Mouse (Mus musculus): ENCODE data around the gene B3gat2. TPM values are rescaled to one million over a fixed set of nuclear protein-coding genes. Genes with fewer than 3 reads are reported as not detected.

B3gat2 gene
- polyA plus RNA-seq, 1 experiment from 2014 or later = 0.88 TPM

DNA sequence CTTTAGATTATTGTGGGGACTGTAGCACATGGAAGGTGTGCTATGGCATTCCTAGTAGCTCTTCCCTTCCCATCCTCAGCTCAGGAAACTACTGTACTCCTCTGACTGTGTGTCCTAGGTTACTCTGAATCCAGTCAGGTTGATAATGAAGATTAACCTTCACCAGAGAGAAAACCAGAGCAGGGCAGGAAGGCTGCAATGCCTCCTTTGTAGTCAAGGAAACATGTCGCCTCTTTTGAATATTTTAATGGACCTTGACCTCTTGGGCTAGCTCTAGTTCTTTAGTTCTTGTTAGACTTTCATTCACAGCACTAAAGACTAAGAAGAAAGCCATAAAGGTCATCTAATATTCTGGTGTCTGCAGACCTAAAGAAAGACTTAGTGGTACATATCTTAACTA lies 7.2 kb upstream of the B3gat2 start:
- no peaks in the 10 kb centered on the region for H3K9me3 ChIP-seq (ENCODE audit: control insufficient read depth, low read depth, low read length)
- H3K4me3 ChIP-seq (ENCODE audit: low read depth, low read length) = no peak overlapping the region
- no peaks in the 10 kb centered on the region for H3K36me3 ChIP-seq (ENCODE audit: control insufficient read depth, insufficient read depth, low read length)
- no peak overlapping the region for H3K4me2 ChIP-seq (replicated peaks; ENCODE audit: low read depth, low read length)
- no peak for ATAC-seq (ENCODE audit: insufficient number of reproducible peaks, insufficient read depth, low FRiP score, low read depth)
- H3K27ac ChIP-seq (ENCODE audit: low read length) = no peak overlapping the region
- 55% methylated on average over 1 of the region's 1 CpGs for WGBS
- H3K27me3 ChIP-seq (ENCODE audit: control insufficient read depth, insufficient read depth, low read length) = peaks cover under 1% of the 10 kb centered on the region; the same call in 1 of the 2 replicates
- H3K9ac ChIP-seq (replicated peaks; ENCODE audit: low read depth, low read length) = no peak overlapping the region
- no peaks in the 10 kb centered on the region for H3K4me1 ChIP-seq (ENCODE audit: control insufficient read depth, insufficient read depth, low read length)

DNA sequence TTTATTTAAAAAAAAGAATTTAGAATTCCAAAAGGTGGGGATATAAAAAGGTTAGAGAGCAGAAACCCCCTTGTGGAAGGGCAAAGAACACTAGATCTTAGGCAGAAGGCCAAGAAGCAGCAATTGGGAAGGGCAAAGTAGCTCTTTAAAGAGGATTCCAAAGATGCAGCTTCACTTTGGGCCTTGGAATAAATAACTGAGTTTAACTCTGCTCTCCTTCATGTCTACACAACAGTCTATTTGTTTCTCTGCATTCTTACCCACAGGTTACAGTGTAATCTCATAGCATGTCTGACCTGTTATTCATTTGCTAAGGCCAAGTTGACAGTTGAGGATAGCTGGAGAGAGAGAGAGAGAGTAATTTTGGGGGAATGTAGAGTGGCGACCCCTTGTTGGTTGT lies 6.6 kb upstream of the B3gat2 start:
- no peaks in the 10 kb centered on the region for H3K36me3 ChIP-seq (ENCODE audit: control insufficient read depth, insufficient read depth, low read length)
- H3K4me2 ChIP-seq (replicated peaks; ENCODE audit: low read depth, low read length) = no peak overlapping the region
- H3K9me3 ChIP-seq (ENCODE audit: control insufficient read depth, low read depth, low read length) = no peaks in the 10 kb centered on the region
- no peak overlapping the region for H3K9ac ChIP-seq (replicated peaks; ENCODE audit: low read depth, low read length)
- WGBS = 91% methylated on average over 1 of the region's 1 CpGs
- H3K4me1 ChIP-seq (ENCODE audit: control insufficient read depth, insufficient read depth, low read length) = no peaks in the 10 kb centered on the region
- ATAC-seq (ENCODE audit: insufficient number of reproducible peaks, insufficient read depth, low FRiP score, low read depth) = no peak
- peaks cover 7% of the 10 kb centered on the region; the same call in 1 of the 2 replicates for H3K27me3 ChIP-seq (ENCODE audit: control insufficient read depth, insufficient read depth, low read length)
- H3K4me3 ChIP-seq (ENCODE audit: low read depth, low read length) = no peak overlapping the region
- H3K27ac ChIP-seq (ENCODE audit: low read length) = no peak overlapping the region

DNA sequence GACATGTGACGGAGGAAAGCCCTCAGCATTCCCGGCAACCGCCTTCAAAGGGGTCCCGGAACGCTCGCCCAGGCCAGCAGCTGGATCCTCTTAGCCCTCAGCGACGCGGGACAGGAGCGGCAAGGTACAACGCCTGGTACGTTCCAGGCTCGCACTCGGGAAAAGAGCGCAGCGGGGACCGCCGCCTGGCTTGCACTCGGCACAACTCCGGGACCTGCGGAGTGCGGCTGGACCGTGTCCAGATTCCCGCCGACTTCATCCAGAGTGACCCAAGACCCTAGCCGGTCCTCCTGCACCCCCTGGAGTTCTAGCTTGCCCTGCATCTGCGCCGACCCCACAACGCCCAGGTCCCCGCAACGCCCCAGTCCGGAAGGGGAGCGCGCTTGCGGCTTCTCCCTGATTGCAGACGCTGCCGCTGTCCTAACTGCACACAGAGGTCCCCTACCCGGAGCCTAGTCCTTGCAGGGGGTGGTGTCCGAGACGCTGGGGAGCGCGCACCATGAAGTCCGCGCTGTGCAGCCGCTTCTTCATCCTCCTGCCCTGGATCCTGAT lies 659 bp downstream of the B3gat2 start:
- H3K4me3 ChIP-seq (ENCODE audit: low read depth, low read length) = peak overlapping the region; percentile 54
- ATAC-seq (ENCODE audit: insufficient number of reproducible peaks, insufficient read depth, low FRiP score, low read depth) = peak; percentile 34
- no peaks in the 10 kb centered on the region for H3K4me1 ChIP-seq (ENCODE audit: control insufficient read depth, insufficient read depth, low read length)
- H3K9ac ChIP-seq (replicated peaks; ENCODE audit: low read depth, low read length) = peak overlapping the region; percentile 21; the same call in 1 of the 2 replicates
- H3K27ac ChIP-seq (ENCODE audit: low read length) = no peak overlapping the region
- under 1% methylated on average over 45 of the region's 45 CpGs for WGBS
- H3K9me3 ChIP-seq (ENCODE audit: control insufficient read depth, low read depth, low read length) = no peaks in the 10 kb centered on the region
- H3K4me2 ChIP-seq (replicated peaks; ENCODE audit: low read depth, low read length) = peak overlapping the region; percentile 96
- H3K27me3 ChIP-seq (ENCODE audit: control insufficient read depth, insufficient read depth, low read length) = peaks cover 25% of the 10 kb centered on the region
- no peaks in the 10 kb centered on the region for H3K36me3 ChIP-seq (ENCODE audit: control insufficient read depth, insufficient read depth, low read length)

DNA sequence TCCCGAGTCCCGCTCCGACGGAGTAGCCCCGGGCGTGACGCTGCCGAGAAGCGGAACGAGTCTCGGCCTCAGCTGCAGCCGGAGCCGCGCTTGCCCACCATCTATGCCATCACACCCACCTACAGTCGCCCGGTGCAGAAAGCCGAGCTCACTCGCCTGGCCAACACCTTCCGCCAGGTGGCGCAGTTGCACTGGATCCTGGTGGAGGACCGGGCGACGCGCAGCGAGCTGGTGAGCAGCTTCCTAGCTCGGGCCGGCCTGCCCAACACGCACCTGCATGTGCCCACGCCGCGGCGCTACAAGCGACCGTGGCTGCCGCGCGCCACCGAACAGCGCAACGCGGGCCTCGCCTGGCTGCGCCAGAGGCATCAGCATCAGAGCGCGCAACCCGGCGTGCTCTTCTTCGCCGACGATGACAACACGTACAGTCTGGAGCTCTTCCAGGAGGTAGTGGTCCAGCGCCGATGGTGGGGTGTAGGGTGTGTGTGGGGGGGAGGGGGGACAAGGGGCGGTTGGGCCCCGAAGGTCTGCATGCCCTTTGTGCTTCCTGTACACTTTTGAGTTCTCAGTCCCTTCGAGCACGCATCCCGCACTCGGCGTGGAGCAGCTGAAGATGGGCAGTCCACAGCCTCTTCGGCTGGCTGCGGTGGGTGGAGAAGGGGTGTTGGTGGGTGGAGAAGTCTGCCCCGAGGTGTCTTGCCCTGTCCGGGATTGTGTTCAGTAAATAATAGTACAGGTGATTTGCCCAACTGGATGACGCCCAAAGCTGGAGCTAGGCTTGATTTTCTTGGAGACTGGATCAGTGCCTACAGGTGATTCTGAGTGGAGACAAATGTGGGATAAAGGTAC lies 1.5 kb downstream of the B3gat2 start:
- ATAC-seq (ENCODE audit: insufficient number of reproducible peaks, insufficient read depth, low FRiP score, low read depth) = peak; percentile 87
- Histone ChIP-seq H3K27ac (ENCODE audit: low read length) (no peak overlapping the region), H3K27me3 (ENCODE audit: control insufficient read depth, insufficient read depth, low read length) (peaks cover 25% of the 10 kb centered on the region), H3K4me1 (ENCODE audit: control insufficient read depth, insufficient read depth, low read length) (no peaks in the 10 kb centered on the region), H3K4me2 (replicated peaks; ENCODE audit: low read depth, low read length) (peak overlapping the region; percentile 96), H3K9me3 (ENCODE audit: control insufficient read depth, low read depth, low read length) (no peaks in the 10 kb centered on the region), H3K36me3 (ENCODE audit: control insufficient read depth, insufficient read depth, low read length) (no peaks in the 10 kb centered on the region), H3K4me3 (ENCODE audit: low read depth, low read length) (peak overlapping the region; percentile 54), H3K9ac (replicated peaks; ENCODE audit: low read depth, low read length) (no peak overlapping the region)
- WGBS = 1% methylated on average over 65 of the region's 65 CpGs

DNA sequence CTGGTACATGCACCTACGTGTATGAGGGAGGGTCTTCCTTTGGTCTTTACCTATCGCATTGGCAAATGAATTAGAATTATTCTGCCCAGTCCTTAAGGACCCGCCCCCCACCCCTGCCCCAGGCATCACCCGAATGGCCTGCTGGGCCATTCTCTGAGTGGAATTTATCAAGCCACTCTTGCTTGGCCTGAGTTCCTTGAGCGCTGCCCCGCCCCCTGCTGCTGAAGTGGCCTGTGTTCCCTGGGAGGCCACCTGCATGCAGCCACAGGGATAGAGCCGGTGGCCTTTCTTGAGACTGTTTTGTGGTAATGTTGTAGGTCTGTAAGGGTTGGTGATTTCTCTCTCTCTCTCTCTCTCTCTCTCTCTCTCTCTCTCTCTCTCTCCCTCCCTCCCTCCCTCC lies 2.2 kb downstream of the B3gat2 start:
- no peaks in the 10 kb centered on the region for H3K4me1 ChIP-seq (ENCODE audit: control insufficient read depth, insufficient read depth, low read length)
- H3K27ac ChIP-seq (ENCODE audit: low read length) = no peak overlapping the region
- peaks cover 25% of the 10 kb centered on the region for H3K27me3 ChIP-seq (ENCODE audit: control insufficient read depth, insufficient read depth, low read length)
- H3K36me3 ChIP-seq (ENCODE audit: control insufficient read depth, insufficient read depth, low read length) = no peaks in the 10 kb centered on the region
- no peak overlapping the region for H3K4me3 ChIP-seq (ENCODE audit: low read depth, low read length)
- ATAC-seq (ENCODE audit: insufficient number of reproducible peaks, insufficient read depth, low FRiP score, low read depth) = no peak
- H3K9ac ChIP-seq (replicated peaks; ENCODE audit: low read depth, low read length) = no peak overlapping the region
- H3K4me2 ChIP-seq (replicated peaks; ENCODE audit: low read depth, low read length) = no peak overlapping the region
- no peaks in the 10 kb centered on the region for H3K9me3 ChIP-seq (ENCODE audit: control insufficient read depth, low read depth, low read length)
- 5% methylated on average over 7 of the region's 7 CpGs for WGBS

DNA sequence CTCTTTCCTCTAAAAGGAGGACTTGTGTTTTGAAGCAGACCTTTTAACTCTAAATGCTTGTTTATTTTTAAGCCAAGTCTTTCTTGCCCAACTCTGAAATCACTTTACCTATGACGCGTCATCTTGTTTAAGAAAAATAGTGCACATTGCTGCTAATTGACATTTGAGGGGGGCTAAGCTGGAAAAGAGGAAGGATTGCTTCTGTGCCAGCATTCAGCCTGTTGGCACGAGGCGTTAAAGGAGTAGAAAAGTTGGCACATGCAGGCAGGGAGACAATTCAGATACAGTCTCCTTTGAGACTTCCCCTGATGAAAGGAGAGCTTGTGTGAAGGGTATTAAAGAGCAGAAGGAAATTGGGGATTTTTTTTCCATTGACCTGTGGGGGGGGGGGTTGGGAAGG lies 3.2 kb downstream of the B3gat2 start:
- H3K4me3 ChIP-seq (ENCODE audit: low read depth, low read length) = no peak overlapping the region
- H3K4me2 ChIP-seq (replicated peaks; ENCODE audit: low read depth, low read length) = no peak overlapping the region
- no peak for ATAC-seq (ENCODE audit: insufficient number of reproducible peaks, insufficient read depth, low FRiP score, low read depth)
- no peaks in the 10 kb centered on the region for H3K36me3 ChIP-seq (ENCODE audit: control insufficient read depth, insufficient read depth, low read length)
- WGBS = 61% methylated on average over 4 of the region's 4 CpGs
- H3K27me3 ChIP-seq (ENCODE audit: control insufficient read depth, insufficient read depth, low read length) = peaks cover 21% of the 10 kb centered on the region
- H3K9ac ChIP-seq (replicated peaks; ENCODE audit: low read depth, low read length) = no peak overlapping the region
- H3K9me3 ChIP-seq (ENCODE audit: control insufficient read depth, low read depth, low read length) = no peaks in the 10 kb centered on the region
- no peak overlapping the region for H3K27ac ChIP-seq (ENCODE audit: low read length)
- H3K4me1 ChIP-seq (ENCODE audit: control insufficient read depth, insufficient read depth, low read length) = no peaks in the 10 kb centered on the region

DNA sequence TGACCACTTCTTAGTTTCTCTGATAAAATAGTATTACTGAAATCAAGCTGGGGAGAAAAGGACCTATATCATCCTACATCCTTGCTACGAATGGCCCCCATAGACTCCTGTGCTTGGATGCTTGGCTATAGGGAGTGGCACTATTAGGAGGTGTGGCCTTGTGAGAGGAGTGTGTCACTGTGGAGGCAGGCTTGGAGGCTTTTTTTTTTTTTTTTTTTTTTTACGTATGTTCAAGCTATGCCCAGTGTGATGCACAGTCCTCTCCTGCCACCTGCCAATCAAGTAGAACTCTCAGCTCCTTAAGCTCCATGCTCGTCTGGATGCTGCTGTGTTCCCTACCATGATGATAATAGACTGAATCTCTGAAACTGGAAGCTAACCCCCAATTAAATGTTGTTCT lies 11.5 kb downstream of the B3gat2 start:
- Histone ChIP-seq H3K27ac (ENCODE audit: low read length) (no peak overlapping the region), H3K4me2 (replicated peaks; ENCODE audit: low read depth, low read length) (no peak overlapping the region), H3K9me3 (ENCODE audit: control insufficient read depth, low read depth, low read length) (no peaks in the 10 kb centered on the region), H3K9ac (replicated peaks; ENCODE audit: low read depth, low read length) (no peak overlapping the region), H3K36me3 (ENCODE audit: control insufficient read depth, insufficient read depth, low read length) (no peaks in the 10 kb centered on the region), H3K4me1 (ENCODE audit: control insufficient read depth, insufficient read depth, low read length) (no peaks in the 10 kb centered on the region), H3K27me3 (ENCODE audit: control insufficient read depth, insufficient read depth, low read length) (no peaks in the 10 kb centered on the region), H3K4me3 (ENCODE audit: low read depth, low read length) (no peak overlapping the region)
- WGBS = 72% methylated on average over 3 of the region's 3 CpGs
- ATAC-seq (ENCODE audit: insufficient number of reproducible peaks, insufficient read depth, low FRiP score, low read depth) = no peak

DNA sequence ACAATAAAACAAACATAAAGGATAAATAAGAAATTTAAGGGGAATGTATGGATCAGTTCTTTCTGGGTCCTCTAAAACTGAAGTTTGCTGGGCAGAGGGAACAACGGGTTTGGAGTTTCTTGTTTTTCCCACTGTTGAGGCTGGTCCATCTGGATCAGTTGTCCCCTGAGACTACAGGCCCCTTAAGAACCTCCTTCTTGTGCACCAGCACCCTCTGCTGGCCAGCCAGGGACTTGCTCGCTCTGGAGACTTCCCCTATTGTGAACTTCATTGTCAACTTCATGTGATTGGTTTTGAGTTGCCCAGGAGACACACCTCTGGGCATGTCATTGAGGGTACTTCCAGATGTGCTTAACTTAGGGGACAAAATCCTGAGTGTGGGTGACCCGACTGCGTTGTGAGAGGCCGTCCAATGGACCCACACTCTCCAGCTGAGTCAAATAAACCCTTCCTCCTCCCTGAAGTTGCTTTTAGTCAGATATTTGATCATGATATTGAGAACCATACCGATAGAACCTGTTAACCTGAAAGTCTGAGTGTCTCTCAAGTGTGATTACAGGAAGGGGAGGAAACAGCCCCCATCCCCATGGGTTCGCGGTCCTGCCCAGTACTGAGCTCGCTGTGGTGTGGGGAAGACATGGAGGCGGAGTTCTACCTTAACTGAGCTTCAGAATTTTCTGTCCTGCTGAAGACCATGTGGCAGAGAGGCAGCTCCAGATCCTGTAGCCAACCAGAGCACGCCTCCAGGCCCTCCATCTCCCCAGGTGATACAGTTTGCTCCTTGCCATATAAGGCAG lies 31.4 kb downstream of the B3gat2 start:
- H3K9ac ChIP-seq (replicated peaks; ENCODE audit: low read depth, low read length) = no peak overlapping the region
- peak; percentile 53 for ATAC-seq (ENCODE audit: insufficient number of reproducible peaks, insufficient read depth, low FRiP score, low read depth)
- H3K4me2 ChIP-seq (replicated peaks; ENCODE audit: low read depth, low read length) = no peak overlapping the region
- no peaks in the 10 kb centered on the region for H3K4me1 ChIP-seq (ENCODE audit: control insufficient read depth, insufficient read depth, low read length)
- no peaks in the 10 kb centered on the region for H3K9me3 ChIP-seq (ENCODE audit: control insufficient read depth, low read depth, low read length)
- H3K36me3 ChIP-seq (ENCODE audit: control insufficient read depth, insufficient read depth, low read length) = no peaks in the 10 kb centered on the region
- no peak overlapping the region for H3K27ac ChIP-seq (ENCODE audit: low read length)
- WGBS = 47% methylated on average over 11 of the region's 11 CpGs
- H3K4me3 ChIP-seq (ENCODE audit: low read depth, low read length) = no peak overlapping the region
- no peaks in the 10 kb centered on the region for H3K27me3 ChIP-seq (ENCODE audit: control insufficient read depth, insufficient read depth, low read length)

Measured in stomach, embryonic 14.5 days (tissue).